Mouse (Mus musculus) lung, postnatal 0 days (tissue): ENCODE data around the gene BC051019. TPM values are rescaled to one million over a fixed set of nuclear protein-coding genes. Genes with fewer than 3 reads are reported as not detected.

Source experiments
- ATAC-seq: fragments of 200-750 bp; cut with Nextera tagmentation; 2 replicates; pipeline ENCODE4 v1.8.0; 2017; ENCODE audit warnings: moderate library complexity
- DNase-seq: peaks from one replicate; pipeline ENCODE4 v3.0.0-alpha.2; 2016; ENCODE audit warnings: low spot score
- H3K27ac ChIP-seq: fragments of 300-500 bp; sonication (generic); 2 replicates; pipeline ENCODE4 v1.5.1; 2014; ENCODE audit warnings: antibody characterized with exemption, mild to moderate bottlenecking, low read length, mixed read lengths
- H3K27me3 ChIP-seq: fragments of 300-500 bp; sonication (generic); replicated peaks from 2 replicates; pipeline ENCODE4 v1.6.1; 2014; ENCODE audit warnings: low read length, mixed read lengths; ENCODE audit not compliant: insufficient read depth
- H3K36me3 ChIP-seq: fragments of 300-500 bp; sonication (generic); 2 replicates; pipeline ENCODE4 v1.6.1; 2014; ENCODE audit warnings: low read length, mixed read lengths; ENCODE audit not compliant: insufficient read depth
- H3K4me1 ChIP-seq: fragments of 300-500 bp; sonication (generic); 2 replicates; pipeline ENCODE4 v1.6.1; 2014; ENCODE audit warnings: antibody characterized with exemption, low read depth, low read length, mixed read lengths; ENCODE audit not compliant: insufficient read depth
- H3K4me2 ChIP-seq: fragments of 300-500 bp; sonication (generic); replicated peaks from 2 replicates; pipeline ENCODE4 v1.6.1; 2014; ENCODE audit warnings: low read depth, mild to moderate bottlenecking, low read length, moderate library complexity, mixed read lengths
- H3K4me3 ChIP-seq: fragments of 300-500 bp; sonication (generic); 2 replicates; pipeline ENCODE4 v1.5.1; 2014; ENCODE audit warnings: low read depth, low read length
- H3K9ac ChIP-seq: fragments of 300-500 bp; sonication (generic); replicated peaks from 2 replicates; pipeline ENCODE4 v1.6.1; 2014; ENCODE audit warnings: low read depth, mild to moderate bottlenecking
- H3K9me3 ChIP-seq: fragments of 300-500 bp; sonication (generic); 2 replicates; pipeline ENCODE4 v1.6.1; 2016; ENCODE audit warnings: low read length, mixed read lengths
- CTCF ChIP-seq: IDR thresholded peaks from 2 replicates; pipeline ENCODE4 v1.5.1; 2016; ENCODE audit warnings: antibody characterized with exemption, mild to moderate bottlenecking
- EP300 ChIP-seq: IDR thresholded peaks from 2 replicates; pipeline ENCODE4 v1.6.1; 2016; ENCODE audit warnings: antibody characterized with exemption, mild to moderate bottlenecking, control low read depth
- WGBS: fragments of 180-500 bp; shearing (Covaris S2); extraction: QIAGEN DNeasy Blood & Tissue Kit; methylation state at CpG from one replicate; pipeline ENCODE4 v1.1.7; 2014; 5-methylcytosine and 5-hydroxymethylcytosine counted together
- polyA plus RNA-seq: library from polyadenylated mRNA; unstranded; fragments of >200 nt; fragmentation: Nextera tagmentation; extraction: Ambion mirVana; gene quantifications from 2 replicates; pipeline ENCODE4 v1.2.1, GENCODE M21; 2015

Gene BC051019
- polyA plus RNA-seq, 1 experiment from 2014 or later: 24.3 TPM

GRCm38 (mm10) chr7:109704016-109704377 lies 19.7 kb downstream of the BC051019 start:
- peak overlapping the region; percentile 75 for H3K4me3 ChIP-seq
- DNase-seq (peak; percentile 49), ATAC-seq (no peak)
- H3K27ac ChIP-seq: peak overlapping the region; percentile 81
- H3K4me2 ChIP-seq: peak overlapping the region; percentile 58
- no peaks in the 10 kb centered on the region for H3K27me3 ChIP-seq
- no peaks in the 10 kb centered on the region for H3K36me3 ChIP-seq
- peaks cover 12% of the 10 kb centered on the region for H3K4me1 ChIP-seq
- peak overlapping the region; percentile 61 for H3K9ac ChIP-seq
- TF ChIP-seq EP300 (no peak), CTCF (0 out of 2 replicates have a peak, but pooled peaks have one; percentile 35)
- no peaks in the 10 kb centered on the region for H3K9me3 ChIP-seq
- WGBS: 3% methylated on average over 15 of the region's 17 CpGs

- Histone ChIP-seq H3K9me3 (no peaks in the 10 kb centered on the region), H3K4me1 (peaks cover 11% of the 10 kb centered on the region), H3K4me2 (peak within 1 kb of the TSS; percentile 58), H3K4me3 (peak within 1 kb of the TSS; percentile 75), H3K36me3 (no peaks in the 10 kb centered on the region), H3K9ac (peak within 1 kb of the TSS; percentile 61), H3K27me3 (no peaks in the 10 kb centered on the region), H3K27ac (peak within 1 kb of the TSS; percentile 81)
- ATAC-seq: peak; percentile 93
- DNase-seq: peak; percentile 98
- TF ChIP-seq CTCF (no peak; the same call in 1 of the 2 replicates), EP300 (no peak)
- WGBS: 1% methylated on average over 58 of the region's 61 CpGs
Measured at GRCm38 (mm10) chr7:109703190-109704015, 20.2 kb downstream of the BC051019 start, which contains the start of the genes St5 and Akip1. St5 (minus strand) TSS chr7:109703605. Akip1 (plus strand) TSS chr7:109703690.

GRCm38 (mm10) chr7:109702721-109703120 lies 20.9 kb downstream of the BC051019 start:
- DNase-seq: no peak
- WGBS: 47% methylated on average over 4 of the region's 4 CpGs
- no peaks in the 10 kb centered on the region for H3K9me3 ChIP-seq
- peaks cover 9% of the 10 kb centered on the region for H3K4me1 ChIP-seq
- no peak for ATAC-seq
- peak overlapping the region; percentile 58 for H3K4me2 ChIP-seq
- no peak overlapping the region for H3K27ac ChIP-seq
- H3K9ac ChIP-seq: peak overlapping the region; percentile 19; the same call in 1 of the 2 replicates
- H3K27me3 ChIP-seq: no peaks in the 10 kb centered on the region
- H3K36me3 ChIP-seq: no peaks in the 10 kb centered on the region
- no peak for TF ChIP-seq CTCF
- no peak for TF ChIP-seq EP300
- H3K4me3 ChIP-seq: peak overlapping the region; percentile 75; the same call in 1 of the 2 replicates

GRCm38 (mm10) chr7:109700213-109700612 lies 23.4 kb downstream of the BC051019 start:
- TF ChIP-seq EP300: no peak
- peak; percentile 53 for TF ChIP-seq CTCF
- DNase-seq (no peak), ATAC-seq (no peak)
- Histone ChIP-seq H3K36me3 (no peaks in the 10 kb centered on the region), H3K9me3 (no peaks in the 10 kb centered on the region), H3K27ac (no peak overlapping the region), H3K4me1 (peaks cover 9% of the 10 kb centered on the region), H3K9ac (no peak overlapping the region), H3K27me3 (no peaks in the 10 kb centered on the region), H3K4me2 (no peak overlapping the region), H3K4me3 (no peak overlapping the region)

- Histone ChIP-seq H3K4me1 (peaks cover 2% of the 10 kb centered on the region; the same call in 1 of the 2 replicates), H3K9ac (no peak overlapping the region), H3K9me3 (no peaks in the 10 kb centered on the region), H3K27me3 (no peaks in the 10 kb centered on the region), H3K27ac (no peak overlapping the region), H3K4me2 (no peak overlapping the region), H3K36me3 (no peaks in the 10 kb centered on the region), H3K4me3 (no peak overlapping the region)
- no peak for TF ChIP-seq CTCF
- no peak for TF ChIP-seq EP300
- DNase-seq (no peak), ATAC-seq (no peak)
- WGBS: 87% methylated on average over 10 of the region's 10 CpGs
Measured at GRCm38 (mm10) chr7:109695339-109695726, 28.3 kb downstream of the BC051019 start.

GRCm38 (mm10) chr7:109694576-109695338 lies 28.9 kb downstream of the BC051019 start:
- Histone ChIP-seq H3K9me3 (no peaks in the 10 kb centered on the region), H3K9ac (no peak overlapping the region), H3K36me3 (no peaks in the 10 kb centered on the region), H3K4me1 (peaks cover 2% of the 10 kb centered on the region; the same call in 1 of the 2 replicates), H3K27ac (no peak overlapping the region), H3K27me3 (no peaks in the 10 kb centered on the region), H3K4me3 (no peak overlapping the region), H3K4me2 (no peak overlapping the region)
- TF ChIP-seq CTCF (no peak), EP300 (no peak)
- WGBS: 82% methylated on average over 13 of the region's 13 CpGs
- DNase-seq (no peak), ATAC-seq (no peak)
